Mouse (Mus musculus): ENCODE data around the gene 1700016D06Rik.
A peak's percentile ranks its signal among the peaks of the same experiment; 100 is the strongest.
"Not testable (repeated sequence)": the region's sequence is repeated elsewhere in the genome, so short reads cannot be mapped to it uniquely, and the experiment has no call there.

1700016D06Rik gene

DNA sequence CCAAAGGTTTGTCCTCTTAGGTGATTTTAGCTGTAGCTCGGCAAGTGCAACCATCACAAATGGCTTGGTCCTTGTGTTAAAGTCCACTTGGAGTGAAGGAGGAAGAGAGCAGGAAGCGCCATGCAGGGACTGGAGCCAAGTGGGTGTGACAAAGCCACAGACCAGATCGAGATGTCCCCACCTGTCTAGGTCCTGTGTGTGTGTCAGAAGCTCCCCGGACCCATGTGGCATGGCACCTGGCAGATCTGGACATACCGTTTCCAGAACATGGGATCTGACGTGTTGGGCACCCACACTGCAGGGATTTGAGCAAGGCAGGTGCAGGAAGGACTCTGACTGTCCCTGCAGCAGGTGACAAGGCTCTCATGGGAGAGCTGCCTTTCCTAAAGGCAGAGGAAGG is 565 bp upstream of the 1700016D06Rik start:
- DNase-seq (ENCODE audit: low spot score): no peak

DNA sequence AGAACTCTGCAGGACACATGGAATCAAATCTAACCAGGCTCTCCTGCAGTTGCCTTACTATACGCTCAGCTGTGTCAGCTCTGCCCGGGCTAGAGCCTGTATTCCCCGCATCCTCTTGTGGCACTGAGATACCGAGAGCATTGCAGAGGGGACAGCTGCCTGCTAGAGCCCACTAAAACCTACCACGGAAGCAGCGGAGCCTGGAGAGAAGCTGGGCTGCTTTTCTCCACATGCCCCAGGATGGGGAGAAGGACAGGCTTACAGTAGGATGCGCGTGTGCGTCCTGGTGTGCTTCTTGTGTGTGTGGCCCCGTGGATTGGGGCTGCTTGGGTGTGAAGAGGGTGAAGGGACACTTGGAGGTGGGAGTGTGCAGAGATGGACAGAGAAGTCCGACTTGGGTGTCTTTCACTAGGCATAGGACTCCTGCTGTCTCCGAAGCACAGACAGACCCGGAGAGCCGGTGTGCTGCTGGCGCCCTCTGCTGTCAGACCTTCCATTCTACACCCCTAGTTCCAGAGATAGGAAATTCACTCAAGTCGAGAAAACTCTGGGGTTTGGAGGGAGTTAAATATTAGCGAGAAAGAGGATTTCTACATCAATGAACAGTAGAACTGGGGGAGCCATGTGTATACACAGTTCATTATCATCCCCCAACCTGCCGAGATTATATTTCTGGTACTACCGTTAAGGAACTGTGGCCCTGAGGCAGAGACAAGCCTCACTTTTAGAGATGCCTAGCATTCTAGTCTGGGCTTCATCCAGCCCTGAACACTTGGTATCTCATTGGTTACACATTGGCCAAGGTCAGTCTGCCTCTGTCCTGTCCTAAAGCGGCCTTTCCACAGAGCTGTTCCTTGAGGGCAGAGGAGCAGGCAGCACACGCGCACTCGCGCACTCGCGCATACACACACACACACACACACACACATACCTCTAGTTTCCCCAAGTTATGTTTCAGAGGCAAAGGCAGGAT is 517 bp downstream of the 1700016D06Rik start:
- peak; percentile 86 for DNase-seq (ENCODE audit: low spot score)

DNA sequence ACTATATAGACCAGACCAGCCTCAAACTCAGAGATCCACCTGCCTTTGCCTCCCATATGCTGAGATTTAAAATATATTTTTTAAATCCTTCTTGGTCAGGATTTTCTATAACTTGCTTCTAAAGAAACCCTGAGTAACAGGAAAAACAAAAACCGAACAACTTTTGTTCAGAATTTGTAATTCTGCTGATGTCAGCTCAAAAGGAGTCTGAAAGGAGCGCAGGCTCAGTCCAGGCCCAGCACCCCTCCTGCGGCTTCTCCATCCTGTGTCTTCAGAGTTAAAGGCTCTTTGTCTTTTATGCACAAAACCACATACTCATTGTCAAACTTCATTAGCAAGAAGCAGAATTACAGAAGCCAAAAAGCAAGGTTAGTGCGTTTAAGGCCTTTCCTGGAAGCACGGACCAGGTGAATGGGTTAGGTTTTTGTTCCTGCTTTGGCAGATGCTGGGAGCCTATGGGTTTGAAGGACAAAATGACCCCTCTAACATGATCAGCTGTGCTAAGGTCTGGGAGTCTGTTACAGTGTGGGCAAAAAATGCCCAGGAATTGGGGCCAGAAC is 1.3 kb downstream of the 1700016D06Rik start:
- DNase-seq (ENCODE audit: low spot score): no peak

DNA sequence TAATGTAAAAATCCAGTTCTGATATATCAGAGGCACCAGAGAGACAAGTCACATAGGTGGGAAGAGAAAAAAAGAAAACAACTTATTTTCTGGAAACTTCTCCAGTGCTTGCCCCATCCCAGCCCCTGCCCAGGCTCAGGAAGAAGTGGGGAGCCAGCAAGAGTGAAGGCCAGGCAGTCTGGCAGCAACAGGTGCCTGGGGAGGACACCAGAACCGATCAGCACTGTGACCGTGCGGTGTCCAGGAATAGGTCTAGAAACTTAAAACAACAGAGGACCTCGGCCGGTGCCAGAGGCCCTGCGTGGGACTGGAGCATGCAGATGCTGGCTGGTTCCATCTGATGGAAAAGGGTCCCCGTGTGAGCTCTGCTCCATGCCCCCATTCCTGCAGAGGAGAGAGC is 3.4 kb downstream of the 1700016D06Rik start:
- DNase-seq (ENCODE audit: low spot score): no peak

DNA sequence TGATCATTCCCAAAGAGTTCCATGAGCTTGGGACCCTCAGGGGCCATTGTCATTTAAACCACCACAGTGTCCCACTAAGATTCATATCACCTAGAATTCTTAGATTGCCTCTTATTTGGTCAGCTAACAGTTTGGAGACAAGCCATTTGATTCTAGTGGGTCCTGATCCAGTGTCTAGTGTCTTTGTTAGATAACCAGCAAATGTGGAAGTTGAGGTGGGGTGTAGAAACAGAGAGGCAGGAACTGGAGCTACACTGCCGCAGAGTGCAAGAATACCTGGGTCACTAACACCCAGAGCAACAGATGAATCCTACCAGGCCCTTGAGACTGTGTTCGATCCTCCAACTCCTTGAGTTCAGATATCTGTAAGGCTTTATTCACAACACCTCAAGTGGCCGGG is 4.7 kb downstream of the 1700016D06Rik start:
- no peak for DNase-seq (ENCODE audit: low spot score)

DNA sequence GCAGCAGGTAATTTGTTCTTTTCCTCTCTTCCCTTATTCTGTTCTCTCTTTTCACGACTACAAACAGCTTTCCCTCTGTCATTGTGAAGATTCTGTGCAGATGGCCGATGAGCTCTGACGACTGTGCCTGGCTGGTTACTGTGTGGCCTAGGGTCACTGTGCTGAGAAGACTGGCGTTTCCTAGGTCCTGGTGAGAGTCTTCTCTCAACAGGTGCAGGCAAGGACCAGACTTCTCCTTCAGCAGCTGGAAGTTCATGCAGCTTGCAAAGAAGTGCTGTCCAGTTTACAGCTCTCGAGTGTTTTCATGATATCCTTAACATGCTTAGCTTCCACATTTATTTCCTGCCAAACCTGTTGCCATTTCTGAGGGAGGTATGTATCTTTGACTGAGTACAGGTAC is 6.9 kb downstream of the 1700016D06Rik start:
- DNase-seq (ENCODE audit: low spot score): no peak

DNA sequence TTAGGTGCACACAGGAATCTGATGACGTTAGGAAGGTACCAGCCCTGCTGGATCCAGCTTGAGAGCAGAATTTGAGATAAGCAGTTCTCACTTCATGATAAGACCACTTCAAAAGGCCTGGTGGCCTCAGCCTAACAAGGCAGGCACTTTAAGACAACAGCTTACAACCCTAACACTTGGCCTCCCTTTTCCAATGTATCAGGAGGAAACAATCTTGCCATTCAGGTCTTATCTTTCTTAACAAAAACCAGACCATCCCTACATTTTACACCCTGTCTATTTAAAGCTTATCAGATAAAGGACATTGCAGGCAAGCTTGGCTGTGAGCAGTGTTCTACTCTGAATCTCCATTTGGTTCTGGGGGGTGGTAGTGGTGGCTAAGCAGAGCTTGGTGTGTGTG is 8.4 kb downstream of the 1700016D06Rik start:
- no peak for DNase-seq (ENCODE audit: low spot score)

DNA sequence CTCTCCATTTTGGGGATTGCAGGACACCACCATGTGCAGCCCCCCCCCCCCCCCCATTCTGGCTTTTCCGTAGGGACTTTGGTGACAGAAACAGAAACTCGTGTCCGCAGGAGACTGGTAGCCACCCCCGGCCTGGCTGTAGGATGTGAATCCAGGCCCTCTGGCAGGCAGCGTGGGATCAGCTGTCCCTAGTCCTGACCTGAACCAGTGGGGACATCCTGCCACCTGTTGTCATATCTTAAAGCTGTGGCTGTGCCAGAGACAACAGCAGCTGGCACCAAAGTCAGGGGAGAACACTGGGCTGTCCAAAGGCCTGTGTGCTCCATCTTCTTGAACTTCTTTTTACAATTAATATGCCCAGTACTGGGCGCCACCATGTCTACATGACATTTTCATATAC is 9.1 kb downstream of the 1700016D06Rik start:
- no peak for DNase-seq (ENCODE audit: low spot score)

DNA sequence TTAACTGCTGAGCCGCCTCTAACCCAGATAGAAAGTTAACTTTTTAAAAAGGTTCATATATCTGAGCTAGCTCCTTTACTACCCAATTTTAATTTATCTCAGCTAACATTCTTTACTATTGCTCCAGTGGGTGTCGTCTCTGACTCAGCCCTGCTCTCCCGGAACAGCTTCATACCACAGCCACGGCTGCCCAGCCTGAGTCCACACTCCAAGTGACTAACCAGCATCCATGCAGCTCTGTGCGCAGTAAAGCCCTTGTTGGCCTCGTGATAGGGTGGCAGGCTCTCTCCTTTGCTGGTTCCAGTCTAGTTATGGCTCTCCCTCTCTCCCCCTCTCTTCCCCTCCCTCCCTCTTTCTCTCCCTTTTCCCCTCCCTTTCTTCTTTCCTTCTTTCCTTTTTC is 9.6 kb downstream of the 1700016D06Rik start:
- no peak for DNase-seq (ENCODE audit: low spot score)

DNA sequence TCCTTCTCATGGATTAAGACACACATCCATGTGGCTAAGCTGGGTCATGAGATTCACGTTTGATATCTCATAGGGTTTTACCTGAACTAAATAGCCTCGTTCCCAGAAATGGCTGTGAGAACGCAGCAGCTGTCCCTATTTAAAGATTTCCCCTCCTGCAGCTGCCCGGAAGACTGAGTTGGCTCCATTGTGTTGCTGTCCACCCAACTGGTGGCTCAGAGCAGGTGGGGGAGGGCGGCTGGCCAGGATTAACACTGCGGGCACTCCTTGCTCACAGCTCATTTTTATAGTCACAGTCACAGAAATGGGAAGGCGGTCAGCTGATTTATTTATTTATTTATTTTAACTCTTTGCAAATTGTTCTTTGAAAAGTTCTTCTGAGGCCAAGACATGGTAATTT is 10.9 kb downstream of the 1700016D06Rik start:
- no peak for DNase-seq (ENCODE audit: low spot score)

DNA sequence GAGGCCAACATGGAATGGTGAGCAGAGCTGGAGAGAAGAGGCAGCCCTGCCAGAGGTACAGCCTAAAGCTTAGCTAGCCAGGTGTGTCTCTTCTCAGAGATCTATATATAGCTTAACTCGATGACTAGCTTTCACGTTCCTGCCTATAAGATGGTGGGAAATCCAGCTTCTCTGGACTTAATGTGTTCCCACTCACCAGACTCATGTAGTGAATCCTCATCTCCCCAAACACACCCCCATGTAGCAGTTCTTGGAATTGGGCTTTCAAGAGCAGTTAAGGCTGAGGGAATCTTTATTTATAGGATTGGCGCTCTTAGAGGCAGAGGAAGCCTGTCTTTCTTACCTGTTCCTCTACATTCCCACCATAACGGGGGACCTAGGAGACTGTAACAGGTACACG is 13.6 kb downstream of the 1700016D06Rik start:
- DNase-seq (ENCODE audit: low spot score): no peak

DNA sequence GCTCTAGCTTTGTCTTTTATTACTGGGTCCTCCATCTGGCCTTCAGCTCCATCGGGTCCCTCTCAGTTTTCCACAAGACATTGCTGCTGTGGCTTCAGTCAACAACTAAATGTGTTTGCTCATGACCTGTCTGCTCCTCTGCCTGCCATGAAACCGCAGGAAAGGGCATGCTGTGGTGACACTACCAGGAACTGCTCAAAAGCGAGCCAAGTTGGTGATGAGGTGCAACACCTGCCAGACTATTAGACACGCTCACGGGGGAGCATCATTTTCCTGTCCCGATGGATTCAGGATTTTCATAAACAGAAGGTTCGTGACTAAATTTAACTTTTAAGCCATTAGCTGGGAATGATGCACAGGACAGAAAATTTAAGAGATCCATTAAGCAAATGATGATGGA is 16.3 kb downstream of the 1700016D06Rik start:
- no peak for DNase-seq (ENCODE audit: low spot score)

DNA sequence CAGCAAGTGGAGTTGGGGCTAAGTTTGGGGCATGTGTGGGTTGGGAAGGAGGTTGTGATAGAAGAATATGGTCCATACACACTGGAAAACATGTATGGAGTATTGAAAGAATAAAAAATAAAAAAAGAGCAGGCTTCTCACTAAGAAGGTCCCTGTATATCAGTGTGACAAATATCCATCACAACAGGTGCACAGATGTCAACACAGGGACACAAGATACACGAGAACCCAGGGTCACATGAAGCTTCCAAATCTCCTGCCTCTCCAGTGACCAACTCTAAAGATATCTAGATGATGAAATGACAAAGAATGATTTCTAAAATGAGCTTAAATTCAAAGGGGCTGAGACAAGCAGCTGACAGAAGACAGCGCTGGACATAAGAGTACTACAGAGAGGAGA is 32.6 kb downstream of the 1700016D06Rik start:
- DNase-seq (ENCODE audit: low spot score): no peak

DNA sequence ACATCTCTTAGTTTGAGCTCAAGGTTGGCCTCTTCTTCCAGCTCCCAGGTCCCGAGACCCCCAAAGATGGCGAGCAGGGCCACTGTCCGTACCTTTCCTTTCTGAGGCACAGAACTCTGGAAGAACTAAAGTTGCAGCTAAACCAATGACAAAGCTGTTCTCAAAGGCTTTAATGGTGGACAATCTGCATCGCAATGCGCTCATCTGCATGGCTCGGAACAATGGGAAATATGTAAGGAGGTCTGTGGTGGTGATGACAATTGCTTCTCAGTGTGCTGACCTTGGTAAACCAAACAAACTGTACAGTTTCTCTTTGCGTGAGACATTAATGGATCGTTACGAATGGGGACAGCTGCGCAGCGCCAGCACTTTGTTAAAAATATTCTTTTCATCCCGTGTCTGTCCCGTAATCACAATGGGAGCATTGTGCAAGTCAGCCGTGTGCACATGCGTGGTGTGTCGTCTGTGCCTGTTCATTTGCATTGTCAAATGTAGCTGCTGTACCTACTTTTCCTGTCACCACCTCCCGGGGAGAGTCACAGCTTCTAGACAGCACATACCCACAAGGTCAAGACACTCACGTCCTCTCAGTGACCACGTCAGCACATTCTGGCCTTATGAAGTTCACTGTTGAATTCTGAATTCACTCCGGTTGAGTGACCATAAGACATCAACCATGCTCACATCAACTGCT is 34.7 kb downstream of the 1700016D06Rik start:
- DNase-seq (ENCODE audit: low spot score): not testable (repeated sequence)

DNA sequence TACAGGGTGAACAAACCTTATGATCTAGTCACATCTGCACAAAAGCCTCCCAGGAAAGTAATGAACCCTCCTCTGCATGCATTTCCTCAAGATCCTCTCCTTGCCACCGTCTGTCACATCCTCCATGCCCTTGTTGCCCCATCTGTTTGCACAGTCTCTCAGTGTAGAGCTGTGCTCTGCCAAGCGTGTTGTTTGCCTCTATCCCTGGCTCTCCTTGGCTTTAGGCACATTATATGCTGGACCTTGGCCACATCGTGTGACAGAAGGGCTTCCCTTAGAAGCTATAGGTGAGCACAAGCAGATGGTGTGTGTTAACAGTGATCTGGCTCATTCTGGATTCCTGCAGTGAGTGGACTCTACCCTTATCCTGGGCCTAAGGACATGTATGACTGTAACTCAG is 38.9 kb downstream of the 1700016D06Rik start:
- DNase-seq (ENCODE audit: low spot score): no peak

DNA sequence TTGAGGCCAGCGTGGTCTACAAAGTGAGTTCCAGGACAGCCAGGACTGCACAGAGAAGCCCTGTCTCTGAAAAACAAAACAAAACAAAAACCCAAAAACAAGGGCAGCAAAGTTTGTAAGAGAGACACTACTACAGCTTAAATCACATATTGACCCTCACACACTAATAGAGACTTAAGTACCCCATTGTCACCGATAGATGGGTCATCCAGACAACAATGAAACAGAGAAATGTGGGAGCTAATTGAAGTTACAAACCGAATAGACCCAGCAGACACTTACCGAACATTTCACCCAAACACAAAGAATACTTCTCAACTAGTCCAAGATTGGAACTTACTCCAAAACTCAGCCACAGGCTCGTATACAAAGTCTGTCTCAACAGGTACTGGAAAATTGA is 50.8 kb downstream of the 1700016D06Rik start:
- DNase-seq (ENCODE audit: low spot score): no peak

DNA sequence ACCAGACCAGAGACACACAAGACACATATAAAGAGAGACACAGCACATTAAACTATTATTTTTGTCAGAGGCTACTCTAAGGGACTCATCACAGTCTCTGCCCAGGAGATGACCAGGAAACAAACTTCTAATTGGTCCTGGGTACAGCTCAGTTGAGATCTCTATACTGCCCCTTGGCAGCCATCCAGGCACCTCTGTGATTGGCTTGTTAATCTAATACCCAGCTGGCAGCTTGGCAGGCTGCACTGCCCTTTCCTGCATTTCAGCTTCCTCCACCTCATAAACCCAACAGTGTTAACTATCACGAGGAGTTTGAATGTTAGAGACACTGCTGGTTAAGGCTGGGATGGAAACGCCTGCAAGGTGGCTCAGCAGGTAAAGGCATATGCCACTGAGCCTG is 57.7 kb downstream of the 1700016D06Rik start:
- DNase-seq (ENCODE audit: low spot score): no peak

DNA sequence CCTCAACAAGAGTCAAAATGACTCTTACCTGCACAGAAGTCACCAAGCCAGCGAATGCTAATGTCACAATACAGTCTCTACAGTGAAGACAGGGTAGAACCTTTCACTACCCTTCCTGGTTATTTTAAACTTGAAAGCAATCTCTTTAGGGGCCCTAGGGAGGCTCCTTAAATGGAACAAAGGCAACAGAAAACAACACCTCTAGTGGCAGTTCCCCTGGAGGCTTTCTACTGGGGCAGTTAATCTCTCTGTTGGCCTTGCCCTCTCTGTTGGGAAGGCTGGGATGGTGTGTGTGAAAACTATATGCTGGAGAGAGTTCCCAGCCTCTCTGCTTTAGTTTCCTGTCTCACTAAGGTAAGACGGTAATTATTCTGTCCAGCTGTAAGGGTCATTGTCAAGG is 60.3 kb downstream of the 1700016D06Rik start:
- no peak for DNase-seq (ENCODE audit: low spot score)

DNA sequence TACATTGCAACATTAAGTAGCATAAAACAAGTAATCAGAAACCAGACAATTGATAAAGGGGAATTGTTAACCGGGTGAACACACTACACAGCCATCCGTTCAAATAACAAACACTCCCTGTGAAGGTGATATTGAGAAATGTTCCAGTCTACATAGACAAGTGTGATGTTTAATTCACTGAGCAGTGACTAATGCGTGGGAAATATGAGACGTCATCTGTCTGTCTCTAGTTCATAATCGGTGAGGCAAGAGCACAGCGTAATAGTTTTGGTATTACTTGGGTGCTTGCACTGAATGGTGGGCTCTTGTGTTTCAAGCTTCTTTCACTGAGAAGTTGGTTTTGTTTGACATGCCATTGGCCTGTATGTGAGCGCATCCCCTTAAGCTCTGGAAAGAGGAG is 63.3 kb downstream of the 1700016D06Rik start:
- DNase-seq (ENCODE audit: low spot score): no peak

DNA sequence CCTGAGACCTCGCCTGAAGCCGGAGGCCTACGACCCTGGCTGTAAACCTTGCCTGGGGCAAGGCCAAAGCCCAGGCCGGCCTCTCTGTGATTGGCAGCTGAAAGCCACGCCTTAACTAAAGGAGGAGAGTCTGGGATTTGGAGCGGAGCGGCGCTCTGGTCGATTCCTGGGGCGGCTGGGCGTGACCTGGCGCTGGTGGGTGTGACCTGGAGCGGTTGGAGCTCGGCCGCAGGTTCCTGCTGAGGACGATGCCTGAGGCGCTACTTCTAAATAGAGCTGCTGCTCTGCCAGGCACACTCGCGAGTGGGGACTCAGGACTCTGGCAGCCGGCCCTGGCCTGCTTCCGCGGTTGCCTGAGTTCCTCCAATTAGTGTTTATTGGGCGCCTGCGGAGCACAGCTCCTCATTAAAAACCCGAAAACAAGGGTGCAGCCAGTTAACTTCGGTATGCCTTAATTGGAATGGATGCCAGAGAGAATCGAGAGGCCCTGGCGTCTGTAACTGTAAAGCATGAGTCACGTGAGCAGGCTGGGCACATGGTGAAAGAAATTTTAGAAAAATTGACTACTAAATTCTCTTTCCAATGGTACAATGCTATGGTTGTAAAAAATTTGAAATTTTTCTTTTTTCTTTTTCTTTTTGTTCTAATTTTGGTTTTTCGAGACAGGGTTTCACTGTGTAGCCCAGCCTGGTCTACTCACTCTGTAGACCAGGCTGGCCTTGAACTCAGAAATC is 64.4 kb downstream of the 1700016D06Rik start:
- DNase-seq (ENCODE audit: low spot score): peak; percentile 94

DNA sequence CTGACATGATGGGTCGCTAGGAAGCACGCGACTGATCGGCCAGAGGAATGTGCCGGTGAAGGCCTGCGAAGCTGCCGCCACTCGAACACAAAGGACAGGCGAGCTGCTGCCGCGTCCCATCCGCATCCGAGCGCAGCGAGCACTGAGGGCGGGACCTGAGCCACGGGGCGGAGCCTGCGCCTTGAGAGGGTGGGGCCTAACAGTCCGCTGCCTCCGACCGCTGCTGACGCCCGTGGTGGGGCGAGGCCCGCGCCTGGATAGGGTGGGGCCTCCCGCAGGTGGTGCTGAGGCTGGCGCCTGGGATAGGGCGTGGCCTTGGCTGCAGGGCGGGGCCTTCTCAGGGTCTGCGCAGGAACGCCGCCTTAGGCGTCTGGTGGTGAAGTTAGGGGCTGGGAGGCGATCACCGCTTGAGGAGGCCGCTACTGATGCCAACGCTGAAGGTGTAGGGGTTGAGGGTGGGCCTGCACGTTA is 65.2 kb downstream of the 1700016D06Rik start, which contains the start of gene Ankrd10:
TSS of gene Ankrd10 (minus strand) at position 147 of the 471 bp plus-strand sequence.
- DNase-seq (ENCODE audit: low spot score): peak; percentile 97

DNA sequence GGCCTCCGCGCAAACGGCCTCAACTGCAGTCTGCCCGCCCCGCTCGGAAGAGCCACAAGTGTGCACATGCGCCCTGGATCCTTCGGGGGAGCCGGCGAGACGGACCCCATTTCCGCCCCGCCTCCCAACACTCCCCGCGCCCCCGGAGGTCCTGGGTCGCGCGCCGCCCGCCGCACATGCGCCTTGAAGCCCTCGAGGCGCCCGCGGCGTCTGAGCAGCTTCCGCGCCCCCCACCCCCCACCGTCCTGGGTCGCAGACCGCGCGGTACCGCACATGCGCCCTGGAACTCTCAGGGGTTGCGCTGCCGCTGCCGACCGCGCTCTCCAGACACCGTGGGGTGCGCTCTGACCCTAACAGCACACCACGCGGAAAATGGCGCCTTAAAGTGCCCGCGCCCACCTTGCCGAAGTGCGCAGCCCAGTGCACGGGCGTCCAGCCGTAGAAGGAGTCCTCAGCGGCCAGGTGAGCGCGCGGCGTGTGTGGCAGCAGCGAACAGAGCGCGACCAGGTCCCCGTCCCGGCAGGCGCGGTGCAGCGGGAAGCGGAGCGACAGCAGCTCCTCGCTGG is 65.8 kb downstream of the 1700016D06Rik start:
- peak; percentile 95 for DNase-seq (ENCODE audit: low spot score)
